Mouse (Mus musculus) forebrain, embryonic 14.5 days (tissue): ENCODE measurements at regions not wholly inside any gene's neighbourhood (a gene's known extent, or its start where the extent isn't known, plus 50 kb on each side); places are given as distances from the start of the nearest gene placed in this dataset.

ENCODE experiments used
- ATAC-seq: fragments of 200-750 bp; cut with Nextera tagmentation; 2 replicates; pipeline ENCODE4 v1.8.0; 2017; ENCODE audit warnings: mild to moderate bottlenecking, moderate library complexity
- DNase-seq: peaks from one replicate; pipeline ENCODE4 v3.0.0-alpha.2; 2015; ENCODE audit warnings: low spot score
- H3K27ac ChIP-seq: fragments of 300-500 bp; sonication (generic); 2 replicates; pipeline ENCODE4 v1.5.1; 2014; ENCODE audit warnings: low read depth, mild to moderate bottlenecking, control low read depth, low read length, moderate library complexity
- H3K27me3 ChIP-seq: fragments of 300-500 bp; sonication (generic); replicated peaks from 2 replicates; pipeline ENCODE4 v1.6.1; 2014; ENCODE audit warnings: low read length, control low read depth, mixed read lengths; ENCODE audit not compliant: control insufficient read depth, insufficient read depth
- H3K36me3 ChIP-seq: fragments of 300-500 bp; sonication (generic); 2 replicates; pipeline ENCODE4 v1.6.1; 2014; ENCODE audit warnings: low read length, control low read depth; ENCODE audit not compliant: control insufficient read depth, insufficient read depth
- H3K4me1 ChIP-seq: fragments of 300-500 bp; sonication (generic); 2 replicates; pipeline ENCODE4 v1.6.1; 2014; ENCODE audit warnings: antibody characterized with exemption, low read length, control low read depth; ENCODE audit not compliant: control insufficient read depth, insufficient read depth
- H3K4me2 ChIP-seq: fragments of 300-500 bp; sonication (generic); 2 replicates; pipeline ENCODE4 v1.6.1; 2014; ENCODE audit warnings: mild to moderate bottlenecking, control low read depth, low read length
- H3K4me3 ChIP-seq: fragments of 300-500 bp; sonication (generic); 2 replicates; pipeline ENCODE4 v1.5.1; 2014; ENCODE audit warnings: low read depth, low read length, control low read depth
- H3K9ac ChIP-seq: fragments of 300-500 bp; sonication (generic); 2 replicates; pipeline ENCODE4 v1.6.1; 2014; ENCODE audit warnings: mild to moderate bottlenecking, low read length, control low read depth, moderate library complexity
- H3K9me3 ChIP-seq: fragments of 300-500 bp; sonication (generic); replicated peaks from 2 replicates; pipeline ENCODE4 v1.6.1; 2016; ENCODE audit warnings: low read length, control low read depth, mixed read lengths; ENCODE audit not compliant: control insufficient read depth
- WGBS: fragments of 180-500 bp; shearing (Covaris S2); extraction: QIAGEN DNeasy Blood & Tissue Kit; methylation state at CpG from one replicate; pipeline ENCODE4 v1.1.7; 2014; 5-methylcytosine and 5-hydroxymethylcytosine counted together

GRCm38 (mm10) chr17:45905596-45905995, 126.6 kb downstream of the Vegfa start:
- H3K36me3 ChIP-seq: no peaks in the 10 kb centered on the region
- WGBS: 52% methylated on average over 7 of the region's 7 CpGs
- ATAC-seq: no peak
- no peaks in the 10 kb centered on the region for H3K9me3 ChIP-seq
- H3K4me3 ChIP-seq: no peak overlapping the region
- H3K27me3 ChIP-seq: no peaks in the 10 kb centered on the region
- no peak for DNase-seq
- H3K27ac ChIP-seq: no peak overlapping the region
- no peak overlapping the region for H3K9ac ChIP-seq
- no peaks in the 10 kb centered on the region for H3K4me1 ChIP-seq
- no peak overlapping the region for H3K4me2 ChIP-seq

GRCm38 (mm10) chr17:45904251-45904650, 127.9 kb downstream of the Vegfa start:
- Histone ChIP-seq H3K4me3 (no peak overlapping the region), H3K36me3 (no peaks in the 10 kb centered on the region), H3K9ac (no peak overlapping the region), H3K9me3 (no peaks in the 10 kb centered on the region), H3K4me1 (no peaks in the 10 kb centered on the region), H3K27me3 (no peaks in the 10 kb centered on the region), H3K27ac (no peak overlapping the region), H3K4me2 (no peak overlapping the region)
- 76% methylated on average over 4 of the region's 4 CpGs for WGBS
- ATAC-seq: no peak
- DNase-seq: no peak

- Histone ChIP-seq H3K4me2 (no peak overlapping the region), H3K9me3 (no peaks in the 10 kb centered on the region), H3K27ac (no peak overlapping the region), H3K9ac (no peak overlapping the region), H3K4me1 (no peaks in the 10 kb centered on the region), H3K36me3 (no peaks in the 10 kb centered on the region), H3K4me3 (no peak overlapping the region), H3K27me3 (no peaks in the 10 kb centered on the region)
- ATAC-seq: no peak
- 93% methylated on average over 9 of the region's 9 CpGs for WGBS
- DNase-seq: no peak
Measured at GRCm38 (mm10) chr17:45903294-45903693, 128.9 kb downstream of the Vegfa start.

- Histone ChIP-seq H3K36me3 (no peaks in the 10 kb centered on the region), H3K9me3 (no peaks in the 10 kb centered on the region), H3K4me3 (no peak overlapping the region), H3K27me3 (no peaks in the 10 kb centered on the region), H3K4me2 (no peak overlapping the region), H3K4me1 (no peaks in the 10 kb centered on the region), H3K9ac (no peak overlapping the region), H3K27ac (no peak overlapping the region)
- no peak for DNase-seq
- 88% methylated on average over 7 of the region's 7 CpGs for WGBS
- no peak for ATAC-seq
Measured at GRCm38 (mm10) chr17:45902668-45903067, 129.5 kb downstream of the Vegfa start.

GRCm38 (mm10) chr17:45896922-45897302, 135.3 kb downstream of the Vegfa start:
- Histone ChIP-seq H3K4me2 (no peak overlapping the region), H3K36me3 (no peaks in the 10 kb centered on the region), H3K27me3 (no peaks in the 10 kb centered on the region), H3K9me3 (no peaks in the 10 kb centered on the region), H3K4me3 (no peak overlapping the region), H3K4me1 (peaks cover 10% of the 10 kb centered on the region; the same call in 1 of the 2 replicates), H3K27ac (no peak overlapping the region), H3K9ac (no peak overlapping the region)
- 36% methylated on average over 4 of the region's 4 CpGs for WGBS
- ATAC-seq (no peak), DNase-seq (no peak)

- WGBS: 27% methylated on average over 12 of the region's 12 CpGs
- peak; percentile 66 for DNase-seq
- Histone ChIP-seq H3K27ac (no peak overlapping the region), H3K27me3 (no peaks in the 10 kb centered on the region), H3K4me2 (no peak overlapping the region), H3K9ac (no peak overlapping the region), H3K4me3 (no peak overlapping the region), H3K4me1 (peaks cover 10% of the 10 kb centered on the region; the same call in 1 of the 2 replicates), H3K9me3 (no peaks in the 10 kb centered on the region), H3K36me3 (no peaks in the 10 kb centered on the region)
- ATAC-seq: peak; percentile 44; the same call in 1 of the 2 replicates
Measured at GRCm38 (mm10) chr17:45896142-45896921, 135.8 kb downstream of the Vegfa start.

GRCm38 (mm10) chr17:45894166-45894565, 138.0 kb downstream of the Vegfa start:
- 92% methylated on average over 5 of the region's 5 CpGs for WGBS
- H3K4me3 ChIP-seq: no peak overlapping the region

GRCm38 (mm10) chr17:45893698-45894097, 138.5 kb downstream of the Vegfa start:
- Histone ChIP-seq H3K36me3 (no peaks in the 10 kb centered on the region), H3K27ac (no peak overlapping the region), H3K9me3 (no peaks in the 10 kb centered on the region), H3K27me3 (no peaks in the 10 kb centered on the region), H3K4me1 (peaks cover 10% of the 10 kb centered on the region; the same call in 1 of the 2 replicates), H3K9ac (no peak overlapping the region), H3K4me3 (no peak overlapping the region), H3K4me2 (no peak overlapping the region)
- DNase-seq (no peak), ATAC-seq (no peak)
- WGBS: 80% methylated on average over 6 of the region's 6 CpGs

More at GRCm38 (mm10) chr17:45894166-45894565, 138.0 kb downstream of the Vegfa start:
- no peak for DNase-seq
- Histone ChIP-seq H3K36me3 (no peaks in the 10 kb centered on the region), H3K4me1 (peaks cover 10% of the 10 kb centered on the region; the same call in 1 of the 2 replicates), H3K27me3 (no peaks in the 10 kb centered on the region), H3K4me2 (no peak overlapping the region), H3K9me3 (no peaks in the 10 kb centered on the region), H3K27ac (no peak overlapping the region), H3K9ac (no peak overlapping the region)
- ATAC-seq: no peak

- Histone ChIP-seq H3K4me2 (no peak overlapping the region), H3K27me3 (no peaks in the 10 kb centered on the region), H3K27ac (no peak overlapping the region), H3K4me1 (peaks cover 10% of the 10 kb centered on the region; the same call in 1 of the 2 replicates), H3K36me3 (no peaks in the 10 kb centered on the region), H3K9me3 (no peaks in the 10 kb centered on the region), H3K9ac (no peak overlapping the region), H3K4me3 (no peak overlapping the region)
- 82% methylated on average over 7 of the region's 7 CpGs for WGBS
- no peak for DNase-seq
- no peak for ATAC-seq
Measured at GRCm38 (mm10) chr17:45893094-45893493, 139.1 kb downstream of the Vegfa start.
